Mouse (Mus musculus): ENCODE results near the gene Nlgn2. TPM values are rescaled to one million over a fixed set of nuclear protein-coding genes. Genes with fewer than 3 reads are reported as not detected.

Gene Nlgn2
- polyA plus RNA-seq, 1 experiment from 2014 or later = 0.75 TPM

DNA sequence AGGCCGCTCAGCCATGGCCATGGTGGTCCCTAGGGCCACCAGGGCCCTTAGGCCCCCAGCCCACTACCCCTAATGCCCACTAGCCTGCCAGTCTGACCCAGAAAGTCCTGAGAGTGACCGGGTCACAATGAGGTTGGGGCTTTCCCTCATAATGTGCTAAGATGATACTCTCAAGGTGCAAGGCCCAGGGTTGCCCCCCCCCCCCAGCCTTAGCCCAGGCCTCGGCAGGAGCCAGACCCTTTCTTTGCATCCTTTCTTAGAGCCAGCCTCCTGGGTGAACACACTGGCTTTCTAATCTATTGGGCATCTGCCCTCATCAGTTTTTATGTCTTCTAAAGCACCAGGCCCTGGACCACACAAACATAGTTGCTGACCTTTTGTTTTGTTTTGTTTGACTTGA lies 15.5 kb downstream of the Nlgn2 start, which contains the start of gene Spem1:
Gene Spem1 (minus strand): TSS at position 101 of the 400 bp plus-strand sequence.
- 69% methylated on average over 3 of the region's 3 CpGs for WGBS (ENCODE audit: insufficient replicate concordance)
- DNase-seq = no peak
- H3K4me1 ChIP-seq (replicated peaks) = no peaks in the 10 kb centered on the region
- H3K4me2 ChIP-seq = no peak within 1 kb of the TSS
- H3K36me3 ChIP-seq = peaks cover 17% of the 10 kb centered on the region
- H3K9ac ChIP-seq = no peak within 1 kb of the TSS
- H3K27ac ChIP-seq = no peak within 1 kb of the TSS
- peaks cover 15% of the 10 kb centered on the region for H3K27me3 ChIP-seq
- no peak for ATAC-seq (ENCODE audit: low read depth)
- H3K4me3 ChIP-seq (replicated peaks) = no peak within 1 kb of the TSS
- no peaks in the 10 kb centered on the region for H3K9me3 ChIP-seq (replicated peaks)

DNA sequence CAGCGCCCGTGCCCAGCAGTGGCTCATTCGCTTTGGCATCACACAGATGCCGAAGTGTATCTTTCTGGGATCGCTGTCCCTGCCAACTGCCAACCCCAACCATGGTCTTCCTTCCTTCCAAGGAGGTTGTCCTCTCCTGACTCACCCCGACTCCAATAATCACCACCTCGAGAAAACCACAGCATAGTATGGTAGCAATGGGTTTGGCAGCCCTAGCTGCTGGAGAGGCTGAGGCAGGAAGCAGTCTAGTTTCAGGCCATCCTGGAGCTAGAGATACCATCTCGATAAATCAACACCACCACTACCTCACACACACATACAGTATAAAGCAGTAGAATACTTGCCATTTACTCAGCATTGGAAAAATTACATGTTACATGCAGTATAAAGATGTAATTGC lies 18.7 kb downstream of the Nlgn2 start:
- DNase-seq (no peak), ATAC-seq (ENCODE audit: low read depth) (no peak)
- H3K27ac ChIP-seq = no peak overlapping the region
- 66% methylated on average over 8 of the region's 8 CpGs for whole genome bisulfite sequencing (ENCODE audit: insufficient replicate concordance)
- H3K4me1 ChIP-seq (replicated peaks) = no peaks in the 10 kb centered on the region
- H3K9me3 ChIP-seq (replicated peaks) = no peaks in the 10 kb centered on the region; the same call in 1 of the 2 replicates
- H3K36me3 ChIP-seq = no peaks in the 10 kb centered on the region
- no peak overlapping the region for H3K4me2 ChIP-seq
- H3K4me3 ChIP-seq (replicated peaks) = no peak overlapping the region
- no peak overlapping the region for H3K9ac ChIP-seq
- H3K27me3 ChIP-seq = peaks cover 20% of the 10 kb centered on the region

DNA sequence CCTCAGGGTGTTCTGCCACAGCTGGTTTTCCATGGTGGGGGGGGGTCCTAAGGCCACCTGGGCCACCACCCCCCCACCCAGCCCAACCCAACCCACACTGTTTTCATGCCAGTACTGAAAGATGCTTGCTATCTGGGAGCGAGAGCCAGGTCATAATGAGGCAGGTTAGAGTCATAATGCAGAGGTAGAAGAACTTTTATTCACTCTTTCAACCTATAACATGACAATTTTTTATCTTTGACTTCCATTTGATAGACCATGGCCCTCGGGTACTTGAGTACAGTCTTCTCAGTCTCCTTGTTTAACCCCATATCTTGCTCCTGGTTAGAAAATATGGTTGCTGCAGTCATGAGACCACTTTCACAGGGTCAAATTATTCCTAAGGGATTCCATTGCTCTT lies 19.2 kb downstream of the Nlgn2 start, which contains the start of gene Spem2:
Gene Spem2 (minus strand): TSS at position 101 of the 400 bp plus-strand sequence.
- H3K27me3 ChIP-seq = peaks cover 15% of the 10 kb centered on the region
- ATAC-seq (ENCODE audit: low read depth) (no peak), DNase-seq (no peak)
- H3K4me1 ChIP-seq (replicated peaks) = no peaks in the 10 kb centered on the region
- 62% methylated on average over 2 of the region's 2 CpGs for WGBS (ENCODE audit: insufficient replicate concordance)
- H3K4me3 ChIP-seq (replicated peaks) = no peak within 1 kb of the TSS
- no peak within 1 kb of the TSS for H3K4me2 ChIP-seq
- no peak within 1 kb of the TSS for H3K27ac ChIP-seq
- H3K9ac ChIP-seq = no peak within 1 kb of the TSS
- no peaks in the 10 kb centered on the region for H3K36me3 ChIP-seq
- no peaks in the 10 kb centered on the region; the same call in 1 of the 2 replicates for H3K9me3 ChIP-seq (replicated peaks)

DNA sequence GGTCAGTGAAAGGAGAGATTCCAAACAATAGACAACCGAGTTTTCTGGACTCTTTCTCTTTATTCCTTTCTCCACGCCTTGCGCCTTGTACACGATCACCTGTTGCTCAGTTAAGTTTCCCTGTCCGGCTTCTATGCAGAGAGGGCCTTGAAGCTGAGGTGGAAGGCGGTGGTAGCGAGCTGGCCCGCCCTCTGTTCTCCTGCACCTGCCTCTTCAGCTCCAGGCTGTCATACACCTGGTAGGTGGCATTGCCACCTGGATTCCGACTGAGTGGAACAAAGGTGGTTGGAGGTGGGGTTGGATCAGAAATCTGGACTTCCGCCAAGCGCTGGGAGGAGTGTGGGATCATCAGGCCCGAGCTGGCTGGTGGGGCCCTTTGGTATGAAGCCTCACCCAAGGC lies 21.1 kb downstream of the Nlgn2 start:
- no peak overlapping the region for H3K9ac ChIP-seq
- H3K4me2 ChIP-seq = no peak overlapping the region
- H3K27ac ChIP-seq = no peak overlapping the region
- 83% methylated on average over 12 of the region's 12 CpGs for WGBS (ENCODE audit: insufficient replicate concordance)
- DNase-seq = no peak
- H3K36me3 ChIP-seq = no peaks in the 10 kb centered on the region
- no peak for ATAC-seq (ENCODE audit: low read depth)
- peaks cover 24% of the 10 kb centered on the region for H3K27me3 ChIP-seq
- no peaks in the 10 kb centered on the region; the same call in 1 of the 2 replicates for H3K9me3 ChIP-seq (replicated peaks)
- H3K4me1 ChIP-seq (replicated peaks) = no peaks in the 10 kb centered on the region
- no peak overlapping the region for H3K4me3 ChIP-seq (replicated peaks)

DNA sequence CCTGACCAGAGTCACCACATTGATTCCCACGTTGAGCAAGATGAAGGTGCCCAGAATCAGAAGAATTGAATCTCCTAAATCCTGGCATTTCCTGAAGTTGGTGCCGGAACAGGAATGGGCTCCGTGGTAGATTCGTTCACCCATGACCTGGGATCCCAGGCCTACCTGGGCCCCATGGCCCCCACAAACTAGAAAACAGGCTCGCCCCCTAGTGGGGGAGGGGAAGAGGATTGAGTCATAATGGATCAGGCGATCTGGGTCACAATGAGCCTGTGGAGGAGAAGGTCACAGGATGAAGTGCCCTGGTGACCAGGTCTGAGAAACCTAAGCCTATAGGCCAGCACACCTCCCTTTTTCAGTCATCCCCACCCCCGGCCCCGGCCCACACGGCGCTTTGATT lies 22.4 kb downstream of the Nlgn2 start, which contains the start of gene Gm39566:
Gene Gm39566 (minus strand): TSS at position 144 of the 400 bp plus-strand sequence.
- Histone ChIP-seq H3K4me1 (replicated peaks) (no peaks in the 10 kb centered on the region), H3K4me3 (replicated peaks) (no peak within 1 kb of the TSS)
- 59% methylated on average over 10 of the region's 10 CpGs for WGBS (ENCODE audit: insufficient replicate concordance)

DNA sequence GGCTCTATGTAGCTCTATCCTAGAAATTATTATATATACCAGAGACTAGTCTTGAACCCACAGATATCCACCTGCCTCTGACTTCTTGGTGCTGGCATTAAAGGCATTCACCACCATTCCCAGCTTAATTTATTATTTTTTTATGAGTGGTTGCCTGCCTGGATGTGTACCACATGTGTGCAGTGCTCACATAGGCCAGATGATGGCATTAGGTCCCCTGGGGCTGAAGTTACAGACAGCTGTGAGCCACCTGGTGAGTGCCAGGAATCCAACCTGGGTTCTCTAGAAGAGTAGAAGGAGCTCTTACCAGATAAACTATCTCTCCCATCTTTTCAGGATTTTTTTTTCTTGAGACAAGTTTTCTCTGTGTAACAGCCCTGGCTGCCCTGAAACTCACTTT lies 27.3 kb downstream of the Nlgn2 start:
- ATAC-seq (ENCODE audit: low read depth) (no peak), DNase-seq (no peak)
- Histone ChIP-seq H3K27ac (no peak overlapping the region), H3K9ac (no peak overlapping the region), H3K27me3 (peaks cover 60% of the 10 kb centered on the region), H3K4me2 (no peak overlapping the region), H3K36me3 (no peaks in the 10 kb centered on the region), H3K4me1 (replicated peaks) (peaks cover 5% of the 10 kb centered on the region), H3K4me3 (replicated peaks) (no peak overlapping the region), H3K9me3 (replicated peaks) (no peaks in the 10 kb centered on the region)

More for the DNA sequence above, 22.4 kb downstream of the Nlgn2 start, which contains the start of gene Gm39566:
- Histone ChIP-seq H3K36me3 (no peaks in the 10 kb centered on the region), H3K27ac (no peak within 1 kb of the TSS), H3K9me3 (replicated peaks) (no peaks in the 10 kb centered on the region; the same call in 1 of the 2 replicates), H3K9ac (no peak within 1 kb of the TSS), H3K27me3 (peaks cover 36% of the 10 kb centered on the region), H3K4me2 (no peak within 1 kb of the TSS)
- no peak for ATAC-seq (ENCODE audit: low read depth)
- DNase-seq = no peak

DNA sequence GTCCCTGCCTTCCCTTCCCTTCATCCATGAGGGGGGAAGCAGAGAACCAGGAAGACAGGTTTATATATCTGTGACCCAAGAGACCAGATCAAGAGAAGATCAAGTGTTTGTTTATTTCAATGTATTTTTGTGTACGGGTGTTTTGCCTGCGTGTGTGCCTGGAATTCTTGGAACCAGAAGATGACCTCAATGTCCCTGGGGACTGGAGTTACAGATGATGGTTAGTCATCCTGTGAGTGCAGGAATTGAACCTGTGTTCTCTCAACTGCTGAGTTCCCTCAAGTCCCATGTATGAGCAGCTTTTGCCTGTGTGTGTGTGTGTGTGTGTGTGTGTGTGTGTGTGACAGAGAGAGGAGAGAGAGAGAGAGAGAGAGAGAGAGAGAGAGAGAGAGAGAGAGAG lies 29.9 kb downstream of the Nlgn2 start:
- no peaks in the 10 kb centered on the region for H3K36me3 ChIP-seq
- H3K27ac ChIP-seq = no peak overlapping the region
- no peak overlapping the region for H3K4me2 ChIP-seq
- ATAC-seq (ENCODE audit: low read depth) = no peak
- H3K27me3 ChIP-seq = peaks cover 77% of the 10 kb centered on the region
- WGBS (ENCODE audit: insufficient replicate concordance) = 72% methylated on average over 2 of the region's 2 CpGs
- H3K4me3 ChIP-seq (replicated peaks) = no peak overlapping the region
- DNase-seq = no peak
- no peak overlapping the region for H3K9ac ChIP-seq
- peaks cover 31% of the 10 kb centered on the region for H3K4me1 ChIP-seq (replicated peaks)
- H3K9me3 ChIP-seq (replicated peaks) = no peaks in the 10 kb centered on the region

DNA sequence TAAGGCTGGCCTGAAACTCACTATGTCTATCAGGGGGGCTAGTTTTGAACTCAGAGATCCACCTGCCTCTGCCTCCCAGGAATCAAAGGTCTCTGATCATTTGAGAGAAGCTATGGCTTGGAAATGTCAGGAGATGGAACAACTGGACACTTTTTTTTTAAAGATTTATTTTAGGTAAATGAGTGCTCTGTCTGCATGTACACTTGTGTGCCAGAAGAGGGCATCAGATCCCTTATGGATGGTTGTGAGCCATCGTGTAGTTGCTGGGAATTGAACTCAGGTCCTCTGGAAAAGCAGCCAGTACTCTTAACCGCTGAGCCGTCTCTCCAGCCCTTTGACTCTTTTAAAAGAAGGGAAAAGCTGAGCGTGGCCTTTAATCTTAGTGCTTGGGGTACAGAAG lies 31.2 kb downstream of the Nlgn2 start:
- no peak for ATAC-seq (ENCODE audit: low read depth)
- Histone ChIP-seq H3K9ac (no peak overlapping the region), H3K4me2 (no peak overlapping the region), H3K27ac (no peak overlapping the region), H3K9me3 (replicated peaks) (no peaks in the 10 kb centered on the region), H3K36me3 (no peaks in the 10 kb centered on the region), H3K4me1 (replicated peaks) (peaks cover 44% of the 10 kb centered on the region), H3K4me3 (replicated peaks) (no peak overlapping the region), H3K27me3 (peaks cover 82% of the 10 kb centered on the region)
- 77% methylated on average over 4 of the region's 4 CpGs for WGBS (ENCODE audit: insufficient replicate concordance)
- no peak for DNase-seq

DNA sequence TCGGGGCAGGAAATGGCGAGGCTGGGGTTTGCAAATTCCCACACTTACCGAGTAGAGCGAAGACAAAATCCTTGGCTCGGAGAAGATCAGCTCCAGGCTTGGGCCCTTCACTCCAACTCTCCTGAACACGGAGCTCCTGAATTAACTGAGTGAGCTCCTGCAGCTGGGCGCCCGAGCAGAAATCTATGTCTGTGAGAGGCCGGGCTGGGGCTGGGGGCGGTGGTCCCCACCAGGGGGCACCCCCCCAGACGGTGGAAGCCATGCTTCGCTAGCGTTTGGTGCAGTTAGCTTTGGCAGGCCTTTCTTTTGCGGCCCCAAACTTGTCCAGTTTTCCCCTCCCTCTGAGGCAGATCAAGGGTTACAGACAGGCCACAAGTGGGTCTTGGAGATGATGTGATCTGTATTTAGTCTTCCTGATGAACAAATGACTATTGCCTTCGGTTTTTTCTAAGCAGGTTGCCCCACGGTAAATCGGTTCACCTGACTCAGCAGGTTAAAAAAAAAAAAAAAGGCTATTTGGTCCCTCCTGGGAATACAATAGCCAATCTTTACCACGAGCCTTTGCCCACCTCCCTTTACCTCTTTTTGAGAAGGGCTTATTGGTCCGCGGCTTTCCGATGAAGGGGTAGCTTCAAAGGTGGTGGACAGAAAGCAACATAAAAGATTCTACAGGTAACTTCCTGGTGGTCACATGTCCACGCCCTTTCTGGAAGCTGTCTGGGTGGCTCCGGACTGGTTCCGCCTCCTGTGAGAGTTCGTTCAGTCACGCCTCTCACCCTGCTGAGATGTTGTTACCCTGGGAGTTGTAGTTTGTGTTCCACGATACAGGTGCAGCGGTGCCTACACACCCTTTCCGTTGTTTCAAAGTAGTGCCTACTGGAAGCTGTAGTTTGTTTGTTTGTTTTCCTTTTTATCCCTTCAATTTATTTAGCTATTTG lies 32.3 kb downstream of the Nlgn2 start, which contains the start of gene Tmem102:
Gene Tmem102 (minus strand): TSS at position 653 of the 938 bp plus-strand sequence.
- no peaks in the 10 kb centered on the region for H3K9me3 ChIP-seq (replicated peaks)
- H3K4me2 ChIP-seq = peak within 1 kb of the TSS; percentile 77
- H3K4me1 ChIP-seq (replicated peaks) = peaks cover 55% of the 10 kb centered on the region
- H3K27me3 ChIP-seq = peaks cover 84% of the 10 kb centered on the region
- 0 out of 2 replicates have a peak within 1 kb of the TSS, but pooled peaks have one; percentile 54 for H3K9ac ChIP-seq
- WGBS (ENCODE audit: insufficient replicate concordance) = 20% methylated on average over 29 of the region's 29 CpGs
- peak within 1 kb of the TSS; percentile 57 for H3K4me3 ChIP-seq (replicated peaks)
- ATAC-seq (ENCODE audit: low read depth) (no peak), DNase-seq (no peak)
- no peak within 1 kb of the TSS for H3K27ac ChIP-seq
- no peaks in the 10 kb centered on the region for H3K36me3 ChIP-seq

DNA sequence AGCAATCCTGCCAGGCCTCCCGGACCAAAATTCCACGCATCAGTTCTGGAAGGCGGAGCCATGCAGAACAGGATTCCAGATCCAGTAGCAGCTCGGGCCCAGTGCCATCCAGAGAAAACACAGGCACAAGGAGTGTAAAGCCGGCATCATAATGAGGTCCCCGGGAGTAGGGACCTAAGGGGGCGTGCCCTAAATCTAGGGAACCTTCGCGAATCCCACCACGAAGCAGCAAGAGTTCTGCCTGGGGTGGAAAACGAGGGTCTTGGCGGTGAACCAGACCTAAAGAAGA lies 33.0 kb downstream of the Nlgn2 start:
- Histone ChIP-seq H3K9me3 (replicated peaks) (no peaks in the 10 kb centered on the region), H3K4me2 (peak overlapping the region; percentile 77), H3K27ac (no peak overlapping the region), H3K4me1 (replicated peaks) (peaks cover 58% of the 10 kb centered on the region), H3K36me3 (no peaks in the 10 kb centered on the region), H3K4me3 (replicated peaks) (peak overlapping the region; percentile 57), H3K27me3 (peaks cover 88% of the 10 kb centered on the region), H3K9ac (0 out of 2 replicates have a peak overlapping the region, but pooled peaks have one; percentile 54)
- WGBS (ENCODE audit: insufficient replicate concordance) = 19% methylated on average over 12 of the region's 12 CpGs
- ATAC-seq (ENCODE audit: low read depth) (no peak), DNase-seq (no peak)

DNA sequence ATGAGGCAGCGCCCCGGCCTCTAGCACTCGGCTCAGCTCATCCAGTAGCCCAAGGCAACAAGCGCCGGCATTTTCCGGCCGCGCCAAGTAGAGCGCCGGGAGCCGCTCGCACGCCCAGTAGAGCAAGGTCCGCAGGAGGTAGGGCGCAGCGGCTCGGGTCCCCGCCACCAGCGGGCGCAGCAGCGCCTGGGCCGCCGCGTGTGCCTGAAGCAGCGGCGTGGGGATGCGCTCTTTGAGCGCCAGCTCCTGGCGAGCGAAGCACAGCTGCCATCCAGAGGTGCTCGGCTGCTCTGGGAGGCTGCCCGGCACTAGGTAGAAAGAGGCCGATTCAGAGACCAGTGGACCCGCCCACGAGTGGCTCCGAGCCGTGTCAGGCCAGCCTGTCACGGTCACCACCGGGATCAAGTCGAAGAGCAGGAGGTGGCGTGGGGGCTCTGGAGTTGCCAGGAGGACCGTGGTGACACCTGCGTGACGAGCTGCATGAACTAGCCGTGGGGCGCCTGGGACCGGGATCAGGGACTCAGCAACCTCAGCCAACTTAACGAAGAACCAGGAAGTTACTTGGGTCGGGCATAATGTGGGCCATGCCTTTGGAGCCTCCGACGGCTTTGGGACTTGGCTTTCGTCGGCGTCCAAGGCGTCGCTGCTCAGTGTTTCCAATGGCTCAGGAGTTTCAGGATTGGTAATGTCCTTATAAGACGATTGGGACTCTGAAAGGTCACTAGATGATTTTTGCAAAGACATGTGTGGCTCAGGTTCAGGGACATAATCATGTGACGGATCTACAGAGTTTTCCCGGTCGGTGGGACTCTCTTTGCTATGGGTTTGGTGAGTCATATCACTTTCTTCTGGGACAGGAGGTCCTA lies 33.6 kb downstream of the Nlgn2 start:
- Histone ChIP-seq H3K27ac (no peak overlapping the region), H3K27me3 (peaks cover 88% of the 10 kb centered on the region), H3K9ac (peak overlapping the region; percentile 54), H3K4me3 (replicated peaks) (peak overlapping the region; percentile 57), H3K9me3 (replicated peaks) (no peaks in the 10 kb centered on the region), H3K36me3 (no peaks in the 10 kb centered on the region), H3K4me1 (replicated peaks) (peaks cover 60% of the 10 kb centered on the region), H3K4me2 (peak overlapping the region; percentile 77)
- whole genome bisulfite sequencing (ENCODE audit: insufficient replicate concordance) = 2% methylated on average over 60 of the region's 60 CpGs
- ATAC-seq (ENCODE audit: low read depth) = peak; percentile 76
- DNase-seq = peak; percentile 53
